Mouse (Mus musculus): ENCODE data around the gene Gm14322.
"Not testable (repeated sequence)": the region's sequence is repeated elsewhere in the genome, so short reads cannot be mapped to it uniquely, and the experiment has no call there.

GRCm38 (mm10) chr2:177787351-177787750 is 28.3 kb downstream of the Gm14322 start:
- TF ChIP-seq CTCF (IDR thresholded peaks at IDR 0.05; ENCODE audit: borderline replicate concordance, extremely low read depth, insufficient read depth, insufficient read length); POLR2A (IDR thresholded peaks at IDR 0.05; ENCODE audit: borderline replicate concordance, extremely low read depth, insufficient read depth, insufficient read length, poor library complexity, severe bottlenecking): not testable (repeated sequence)

Measured in brain, embryonic 14.5 days (tissue).